Mouse (Mus musculus) spleen, adult 2 months (tissue): ENCODE data around the gene Nadk2.

Experiments
- CTCF ChIP-seq: fragments of 200-500 bp; IDR thresholded peaks from 2 replicates; pipeline ENCODE4 v1.5.1; 2011; ENCODE audit warnings: mild to moderate bottlenecking, inconsistent platforms; ENCODE audit not compliant: insufficient read depth, insufficient read length, insufficient replicate concordance; ENCODE audit errors: extremely low read depth
- POLR2A ChIP-seq: fragments of 200-500 bp; IDR thresholded peaks from 2 replicates; pipeline ENCODE4 v1.6.1; 2011; ENCODE audit warnings: low read depth, low read length, inconsistent platforms

GRCm38 (mm10) chr15:9090662-9091061, 19.6 kb downstream of the Nadk2 start:
- TF ChIP-seq POLR2A (no peak), CTCF (no peak)
